24 mouse cellular contexts compared by ENCODE assay signal in genomic region chr6:30228921-30229320, GRCm38 (mm10).
DNase-seq lines count a peak whose midpoint lies in the region; ATAC-seq and TF ChIP-seq lines count a peak whose summit lies in the region.
"Had no signal": no experiment of that assay in that cellular context is flagged by ENCODE, and none has a peak within 500 bp of the region (broad histone marks: within the 10 kb centered on the region; RNA-seq: fewer than 3 reads in every experiment).

No protein-coding gene starts in this region.

- no peak for TF ChIP-seq POLR2A in MEL (IDR thresholded peaks at IDR 0.05; ENCODE audit: control insufficient read depth in 1 of 2, insufficient read depth in 1 of 2, low read depth in 1 of 2, low read length in 2 of 2, poor library complexity in 1 of 2)

- H3K4me1 ChIP-seq in lung, postnatal 0 days (ENCODE audit: insufficient read depth, low read depth, low read length) = no peaks in the 10 kb centered on the region
- H3K4me1 ChIP-seq in MEL (ENCODE audit: control insufficient read depth in 1 of 2, insufficient read depth in 2 of 2, low read length in 2 of 2) = peaks cover 0 to 7% of the 10 kb centered on the region in 2 experiments; a peak in 2 of 4 replicates
- H3K4me1 ChIP-seq in hindbrain, embryonic 10.5 days (replicated peaks) = no peaks in the 10 kb centered on the region
- no peaks in the 10 kb centered on the region for H3K4me1 ChIP-seq in midbrain, postnatal 0 days (ENCODE audit: insufficient read depth, low read length)
- H3K4me1 ChIP-seq: embryonic facial prominence, embryonic 15.5 days; forebrain, embryonic 10.5 days; hindbrain, embryonic 13.5 days had no signal

- no peak for TF ChIP-seq CTCF in lung, postnatal 0 days (IDR thresholded peaks at IDR 0.05)
- TF ChIP-seq CTCF in MEL (IDR thresholded peaks at IDR 0.05 in 2 of 3, conservative IDR thresholded peaks at IDR 0.05 in 1 of 3; ENCODE audit: control insufficient read depth in 1 of 3, insufficient read depth in 1 of 3, low read depth in 2 of 3, low read length in 3 of 3, poor library complexity in 1 of 3, severe bottlenecking in 1 of 3) = no peak
- TF ChIP-seq CTCF in midbrain, postnatal 0 days (IDR thresholded peaks at IDR 0.05) = no peak

- H3K36me3 ChIP-seq in lung, postnatal 0 days (ENCODE audit: insufficient read depth, low read length) = no peaks in the 10 kb centered on the region; the same call in 1 of the 2 replicates
- peaks cover 0 to 3% of the 10 kb centered on the region in 2 experiments; a peak in 2 of 4 replicates for H3K36me3 ChIP-seq in MEL (ENCODE audit: control insufficient read depth in 1 of 2, insufficient read depth in 2 of 2, low read length in 2 of 2)
- H3K36me3 ChIP-seq in hindbrain, embryonic 10.5 days = peaks cover 37% of the 10 kb centered on the region
- H3K36me3 ChIP-seq in midbrain, postnatal 0 days (ENCODE audit: insufficient read depth, low read length) = no peaks in the 10 kb centered on the region; the same call in 1 of the 2 replicates
- H3K36me3 ChIP-seq: embryonic facial prominence, embryonic 15.5 days had no signal

- H3K9me3 ChIP-seq in lung, postnatal 0 days (ENCODE audit: low read length) = no peaks in the 10 kb centered on the region
- H3K9me3 ChIP-seq in MEL (replicated peaks; ENCODE audit: insufficient read depth, low read length) = no peaks in the 10 kb centered on the region
- no peaks in the 10 kb centered on the region for H3K9me3 ChIP-seq in hindbrain, embryonic 10.5 days
- no peaks in the 10 kb centered on the region for H3K9me3 ChIP-seq in midbrain, postnatal 0 days (ENCODE audit: low read length)
- H3K9me3 ChIP-seq: embryonic facial prominence, embryonic 15.5 days; forebrain, embryonic 10.5 days; G1E; heart, embryonic 12.5 days; hindbrain, embryonic 13.5 days had no signal

- 75% methylated on average over 2 of the region's 2 CpGs for WGBS in lung, postnatal 0 days
- 86% methylated on average over 2 of the region's 2 CpGs for WGBS in hindbrain, embryonic 10.5 days
- 77% methylated on average over 2 of the region's 2 CpGs for WGBS in midbrain, postnatal 0 days

- H3K27me3 ChIP-seq in lung, postnatal 0 days (replicated peaks; ENCODE audit: insufficient read depth, low read length) = no peaks in the 10 kb centered on the region
- no peaks in the 10 kb centered on the region for H3K27me3 ChIP-seq in MEL (ENCODE audit: control insufficient read depth in 1 of 2, insufficient read depth in 2 of 2, low read length in 2 of 2)
- no peaks in the 10 kb centered on the region for H3K27me3 ChIP-seq in hindbrain, embryonic 10.5 days (ENCODE audit: insufficient read depth, poor library complexity, severe bottlenecking)
- no peaks in the 10 kb centered on the region for H3K27me3 ChIP-seq in midbrain, postnatal 0 days (ENCODE audit: insufficient read depth, low read length)
- H3K27me3 ChIP-seq: embryonic facial prominence, embryonic 15.5 days; heart, embryonic 12.5 days; hindbrain, embryonic 13.5 days; Patski had no signal

- DNase-seq in lung, postnatal 0 days (ENCODE audit: low spot score) = peak; percentile 28
- no peak for DNase-seq in lung, postnatal 14 days
- DNase-seq in MEL (ENCODE audit: low read depth, low spot score) = peak; percentile 51
- DNase-seq in hindbrain, embryonic 10.5 days (ENCODE audit: low spot score) = no peak
- DNase-seq in midbrain, postnatal 0 days (ENCODE audit: low spot score) = no peak
- no peak for DNase-seq in ovary, postnatal 36 days (ENCODE audit: low spot score)
- DNase-seq: adrenal gland, adult 2 months; adrenal gland, postnatal 25 days; cerebellum, adult 2 months; cerebellum, postnatal 10 days; embryo, embryonic 11 days; gastrocnemius, postnatal 10 days; heart, postnatal 4 days had no signal

- H3K79me2 ChIP-seq in MEL (ENCODE audit: control insufficient read depth, insufficient read depth, low read length, poor library complexity) = no peaks in the 10 kb centered on the region

- no peak for ATAC-seq in lung, postnatal 0 days
- peak; percentile 52; the same call in 1 of the 2 replicates for ATAC-seq in common myeloid progenitor, adult 5-6 weeks (replicated peaks; ENCODE audit: low read depth, poor library complexity, severe bottlenecking)
- ATAC-seq in monocyte, adult 5-6 weeks (replicated peaks; ENCODE audit: insufficient number of reproducible peaks, low FRiP score, low TSS enrichment, poor library complexity, severe bottlenecking) = peak; percentile 48
- ATAC-seq in midbrain, postnatal 0 days (ENCODE audit: low FRiP score) = no peak
- ATAC-seq: forebrain, embryonic 14.5 days; hindbrain, postnatal 0 days; Patski had no signal

- no peak overlapping the region for H3K4me2 ChIP-seq in lung, postnatal 0 days (replicated peaks; ENCODE audit: low read depth, low read length)
- no peak overlapping the region for H3K4me2 ChIP-seq in midbrain, postnatal 0 days (ENCODE audit: low read depth, low read length, poor library complexity, severe bottlenecking)
- H3K4me2 ChIP-seq: embryonic facial prominence, embryonic 15.5 days; heart, embryonic 12.5 days; hindbrain, embryonic 13.5 days had no signal

- no peak overlapping the region for H3K27ac ChIP-seq in lung, postnatal 0 days (ENCODE audit: low read length)
- no peak overlapping the region for H3K27ac ChIP-seq in MEL (ENCODE audit: control insufficient read depth, low read depth, low read length)
- H3K27ac ChIP-seq in hindbrain, embryonic 10.5 days = no peak overlapping the region
- no peak overlapping the region for H3K27ac ChIP-seq in midbrain, postnatal 0 days (ENCODE audit: low read depth, low read length)
- H3K27ac ChIP-seq: embryonic facial prominence, embryonic 15.5 days; forebrain, embryonic 10.5 days; hindbrain, embryonic 13.5 days; hindbrain, postnatal 0 days had no signal

- no peak for TF ChIP-seq RAD21 in MEL (IDR thresholded peaks at IDR 0.05; ENCODE audit: low read depth, low read length)

- no peak overlapping the region for H3K4me3 ChIP-seq in lung, postnatal 0 days (ENCODE audit: low read depth, low read length)
- no peak overlapping the region for H3K4me3 ChIP-seq in MEL (ENCODE audit: control insufficient read depth in 1 of 2, insufficient read depth in 1 of 2, low read depth in 2 of 2, low read length in 2 of 2)
- H3K4me3 ChIP-seq in hindbrain, embryonic 10.5 days = no peak overlapping the region
- H3K4me3 ChIP-seq in midbrain, postnatal 0 days (ENCODE audit: low read depth, low read length) = no peak overlapping the region
- H3K4me3 ChIP-seq: embryonic facial prominence, embryonic 15.5 days; erythroblast, embryonic 14.5 days; forebrain, embryonic 10.5 days; heart, embryonic 12.5 days; hindbrain, embryonic 13.5 days had no signal

- H3K9ac ChIP-seq in lung, postnatal 0 days (replicated peaks; ENCODE audit: low read depth) = no peak overlapping the region
- H3K9ac ChIP-seq in MEL (ENCODE audit: control insufficient read depth, low read depth, low read length, poor library complexity, severe bottlenecking) = no peak overlapping the region
- H3K9ac ChIP-seq in midbrain, postnatal 0 days (replicated peaks; ENCODE audit: low read length, poor library complexity, severe bottlenecking) = no peak overlapping the region
- H3K9ac ChIP-seq: embryonic facial prominence, embryonic 15.5 days; heart, embryonic 12.5 days; hindbrain, embryonic 13.5 days had no signal

- TF ChIP-seq EP300 in lung, postnatal 0 days (IDR thresholded peaks at IDR 0.05) = no peak
- TF ChIP-seq EP300 in MEL (IDR thresholded peaks at IDR 0.05; ENCODE audit: low read depth in 1 of 2, low read length in 2 of 2) = no peak

TF ChIP-seq in MEL, 35 proteins besides CTCF, POLR2A, EP300 and RAD21:
- TF ChIP-seq POLR2AphosphoS2 (IDR thresholded peaks at IDR 0.05; ENCODE audit: low read length) (no peak), ZNF384 (IDR thresholded peaks at IDR 0.05; ENCODE audit: low read depth, low read length) (peak; percentile 88)

Comparison
In these comparisons a context has a peak if more than half of its experiments do, and no peak if none do; other contexts are left out.
1. DNase-seq: peak in lung, postnatal 0 days (single experiment) and MEL (single experiment); none in lung, postnatal 14 days (single experiment), hindbrain, embryonic 10.5 days (single experiment), midbrain, postnatal 0 days (single experiment) and ovary, postnatal 36 days (single experiment).
2. ATAC-seq: peak in common myeloid progenitor, adult 5-6 weeks (single experiment) and monocyte, adult 5-6 weeks (single experiment); none in lung, postnatal 0 days (single experiment) and midbrain, postnatal 0 days (single experiment).